Mouse (Mus musculus): Measurements from ENCODE around the gene Wdr91. TPM values are rescaled to one million over a fixed set of nuclear protein-coding genes. Genes with fewer than 3 reads are reported as not detected.
A peak's percentile ranks its signal among the peaks of the same experiment; 100 is the strongest.

Wdr91 gene
- total RNA-seq, 1 experiment from 2014 or later = 35.6 TPM

DNA sequence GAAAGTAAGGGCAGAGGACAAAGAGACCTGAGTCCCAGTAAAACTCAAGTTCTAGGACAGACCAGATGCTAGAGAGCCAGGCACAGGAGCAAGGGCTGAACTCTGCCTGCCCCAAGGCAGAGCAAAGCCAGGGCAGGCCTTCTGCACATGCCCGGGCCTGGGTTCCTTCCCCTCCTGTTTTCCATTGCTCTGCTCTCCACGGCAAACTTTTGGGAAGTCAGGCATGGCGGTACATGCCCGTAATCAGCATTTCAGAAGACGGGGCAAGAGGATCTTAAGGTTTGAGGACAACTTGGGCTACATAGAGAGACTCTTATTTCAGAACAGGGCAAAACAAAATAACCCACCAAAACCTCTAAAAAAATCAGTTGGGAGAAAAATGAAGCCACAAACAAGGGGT is 40.5 kb downstream of the Wdr91 start:
- ATAC-seq (replicated peaks in 1 of 2; ENCODE audit: insufficient read depth in 1 of 2, low FRiP score in 2 of 2, low TSS enrichment in 1 of 2, low read depth in 1 of 2, poor library complexity in 2 of 2, severe bottlenecking in 2 of 2) = no peak

DNA sequence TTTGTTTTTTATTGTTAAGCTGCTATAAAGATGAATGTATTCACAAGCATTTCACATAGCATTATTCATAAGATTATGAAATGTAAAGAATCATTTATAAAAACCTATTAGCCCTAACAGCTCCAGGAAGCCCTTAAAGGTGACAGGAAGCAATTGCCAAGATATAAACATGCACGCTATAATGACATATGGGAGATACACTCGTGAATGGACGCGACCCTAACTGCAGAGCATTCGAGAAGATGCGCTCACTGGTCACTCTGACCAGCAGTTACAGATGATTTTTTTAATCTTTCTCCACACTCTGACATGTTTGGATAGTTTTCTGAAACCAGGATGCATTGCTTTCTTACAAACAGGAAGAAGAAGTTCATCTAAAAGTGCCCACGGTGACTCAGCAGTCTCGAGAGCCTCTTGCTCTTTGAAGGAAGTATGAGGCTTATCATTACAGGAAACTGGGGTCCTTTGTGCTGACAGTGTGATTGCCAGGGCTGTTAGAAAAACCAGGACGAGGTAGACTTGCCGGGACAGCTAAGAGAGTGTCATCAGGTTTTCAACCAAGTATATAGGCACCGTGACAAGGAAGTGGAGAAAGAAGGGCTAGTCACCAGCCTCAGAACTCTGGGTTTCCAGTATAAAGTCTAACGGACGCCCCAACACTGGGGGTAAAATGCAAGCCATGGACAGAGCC is 41.3 kb downstream of the Wdr91 start:
- ATAC-seq (replicated peaks in 1 of 2; ENCODE audit: insufficient read depth in 1 of 2, low FRiP score in 2 of 2, low TSS enrichment in 1 of 2, low read depth in 1 of 2, poor library complexity in 2 of 2, severe bottlenecking in 2 of 2) = peak; percentile 79 to 83

DNA sequence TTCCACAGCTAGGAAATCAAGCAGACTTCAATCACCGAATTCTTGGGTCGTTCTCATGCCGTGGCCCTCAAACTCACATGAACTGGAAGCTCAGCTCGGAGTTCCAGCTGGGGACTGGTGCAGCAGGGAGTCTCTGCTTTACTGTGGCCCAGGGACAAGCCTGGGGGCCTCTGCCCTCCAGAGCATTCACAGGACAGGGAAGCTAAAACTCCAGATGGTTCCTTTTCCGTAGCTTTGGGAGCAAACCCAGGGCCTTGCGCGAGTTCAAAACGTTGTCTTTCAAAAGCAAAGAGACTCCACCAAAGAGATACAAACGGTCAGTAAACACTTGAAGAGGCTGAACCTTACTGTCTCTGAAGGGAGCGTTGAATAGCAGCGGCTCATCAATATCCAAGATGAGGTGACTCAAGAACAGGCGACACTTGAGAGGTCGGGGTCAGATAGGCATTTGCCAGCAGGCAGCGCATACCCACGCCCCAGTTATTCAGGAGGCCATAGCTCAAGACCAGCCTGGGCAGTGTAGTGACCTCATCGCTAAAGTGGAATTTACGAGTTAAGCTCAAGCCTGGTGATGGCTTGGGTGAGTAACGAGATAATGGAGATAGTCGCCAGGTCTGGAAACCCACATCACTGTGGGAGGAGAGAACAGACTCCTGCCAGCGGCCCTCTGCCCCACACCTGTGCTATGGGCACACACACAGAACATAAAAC is 42.0 kb downstream of the Wdr91 start:
- ATAC-seq (replicated peaks in 1 of 2; ENCODE audit: insufficient read depth in 1 of 2, low FRiP score in 2 of 2, low TSS enrichment in 1 of 2, low read depth in 1 of 2, poor library complexity in 2 of 2, severe bottlenecking in 2 of 2) = no peak

DNA sequence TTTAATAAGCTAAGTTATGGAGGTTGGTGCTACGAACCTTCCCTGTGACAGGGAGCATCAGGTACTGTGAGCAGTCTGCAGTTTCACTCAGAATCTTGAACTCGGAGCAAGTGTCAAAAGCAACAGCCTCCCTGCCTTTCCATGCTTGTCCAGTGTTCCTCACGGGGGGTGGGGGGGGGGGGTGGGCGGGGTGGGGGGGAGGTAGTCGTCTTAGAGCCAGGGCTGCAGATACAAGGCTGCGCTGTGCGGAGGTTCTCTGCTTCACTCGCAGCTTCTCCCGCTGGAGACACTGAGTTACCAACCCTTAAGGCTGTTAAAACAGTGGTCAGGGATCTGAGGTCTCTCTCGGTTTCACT is 42.7 kb downstream of the Wdr91 start:
- ATAC-seq (replicated peaks in 1 of 2; ENCODE audit: insufficient read depth in 1 of 2, low FRiP score in 2 of 2, low TSS enrichment in 1 of 2, low read depth in 1 of 2, poor library complexity in 2 of 2, severe bottlenecking in 2 of 2) = no peak

DNA sequence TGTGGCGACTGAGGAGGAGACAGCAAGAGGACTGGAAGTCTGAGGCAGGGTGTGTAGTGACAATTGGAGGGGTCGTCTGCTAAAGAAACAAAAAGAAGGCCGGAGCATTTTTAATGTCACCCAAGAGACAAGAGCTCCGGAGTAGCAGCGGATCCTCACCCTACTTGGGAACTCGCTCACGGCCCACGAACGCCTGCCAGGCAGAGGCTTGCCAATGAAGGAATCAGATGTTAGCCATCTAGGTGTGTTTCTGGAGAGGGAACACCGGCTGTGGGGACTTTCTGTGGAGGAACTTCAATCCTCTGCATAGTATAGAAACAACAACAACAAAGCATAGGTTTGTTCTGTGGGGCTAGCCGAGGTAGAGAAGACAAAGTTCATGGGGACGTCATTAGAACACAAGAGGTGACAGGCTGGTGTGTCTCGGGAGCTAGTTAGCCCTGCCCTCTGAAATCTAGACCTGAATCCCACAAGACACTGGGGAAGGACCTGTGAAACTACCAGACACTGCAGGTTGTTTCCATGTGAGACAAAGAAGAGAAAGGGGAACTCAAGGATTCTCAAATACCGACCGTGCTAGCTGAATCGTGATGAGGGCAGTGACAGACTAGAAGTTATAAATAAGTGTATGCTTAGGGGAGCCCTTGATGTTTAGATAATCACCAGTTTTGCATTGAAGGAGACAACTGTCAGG is 43.2 kb downstream of the Wdr91 start:
- ATAC-seq (replicated peaks in 1 of 2; ENCODE audit: insufficient read depth in 1 of 2, low FRiP score in 2 of 2, low TSS enrichment in 1 of 2, low read depth in 1 of 2, poor library complexity in 2 of 2, severe bottlenecking in 2 of 2) = no peak

DNA sequence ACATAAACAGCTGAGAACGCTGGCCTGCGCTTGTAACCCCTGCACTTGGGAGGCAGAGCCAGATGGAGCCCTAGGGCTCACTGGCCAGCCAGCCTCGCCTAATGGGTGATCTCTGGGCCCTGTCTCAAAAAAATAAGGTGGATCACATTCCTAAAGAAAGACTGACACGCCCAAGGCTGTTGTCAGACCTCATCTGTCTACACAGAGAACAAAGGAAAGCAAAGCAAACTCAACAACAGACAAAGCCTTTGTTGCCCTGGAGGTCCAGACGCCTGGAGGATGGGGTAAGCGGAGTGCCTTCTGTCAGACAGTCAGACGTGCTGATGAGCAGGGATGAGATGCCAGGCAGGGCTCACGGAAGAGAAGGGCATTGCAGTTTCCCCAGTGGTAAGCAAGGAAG is 43.9 kb downstream of the Wdr91 start:
- ATAC-seq (replicated peaks in 1 of 2; ENCODE audit: insufficient read depth in 1 of 2, low FRiP score in 2 of 2, low TSS enrichment in 1 of 2, low read depth in 1 of 2, poor library complexity in 2 of 2, severe bottlenecking in 2 of 2) = no peak

DNA sequence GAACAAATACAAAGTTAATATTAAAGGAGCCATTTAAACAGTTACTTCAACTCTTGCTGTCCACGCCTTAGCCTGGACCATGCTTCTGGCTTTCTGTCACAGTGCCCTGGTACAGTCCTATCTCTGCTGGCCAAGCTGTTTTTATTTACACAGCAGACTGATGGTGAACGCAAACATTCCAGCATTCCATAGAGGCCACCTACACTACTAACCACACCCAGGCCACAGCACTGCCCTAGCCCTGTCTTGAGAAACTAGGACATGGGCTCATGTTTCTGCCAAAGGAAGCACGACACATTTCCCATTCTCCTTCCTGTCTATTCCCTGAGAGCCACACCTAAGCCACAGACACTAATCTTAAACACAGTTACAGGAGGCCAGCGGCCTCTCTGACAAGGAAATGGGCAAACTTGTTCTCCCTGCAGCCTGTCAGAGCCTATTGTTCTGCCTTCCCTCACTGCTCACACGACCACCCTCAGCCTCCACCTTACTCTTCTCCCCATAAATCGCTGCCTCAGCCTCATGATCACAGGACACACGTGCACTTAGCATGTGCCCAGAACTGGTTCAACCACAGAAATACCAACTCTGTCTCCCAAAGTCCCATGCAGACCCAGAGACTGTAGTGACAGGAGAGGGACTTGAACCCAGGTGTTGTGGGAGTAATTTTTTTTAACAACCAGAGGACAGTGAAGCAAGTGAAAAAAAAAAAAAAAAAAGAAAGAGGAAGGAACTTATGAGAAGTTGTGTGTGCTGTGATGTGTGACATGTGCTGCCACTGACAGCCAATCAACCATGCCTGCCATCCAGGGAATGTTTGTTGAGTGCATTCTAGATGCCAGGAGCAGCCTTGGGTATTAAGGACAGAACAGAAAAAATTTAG is 44.7 kb downstream of the Wdr91 start:
- no peak for ATAC-seq (replicated peaks in 1 of 2; ENCODE audit: insufficient read depth in 1 of 2, low FRiP score in 2 of 2, low TSS enrichment in 1 of 2, low read depth in 1 of 2, poor library complexity in 2 of 2, severe bottlenecking in 2 of 2)

DNA sequence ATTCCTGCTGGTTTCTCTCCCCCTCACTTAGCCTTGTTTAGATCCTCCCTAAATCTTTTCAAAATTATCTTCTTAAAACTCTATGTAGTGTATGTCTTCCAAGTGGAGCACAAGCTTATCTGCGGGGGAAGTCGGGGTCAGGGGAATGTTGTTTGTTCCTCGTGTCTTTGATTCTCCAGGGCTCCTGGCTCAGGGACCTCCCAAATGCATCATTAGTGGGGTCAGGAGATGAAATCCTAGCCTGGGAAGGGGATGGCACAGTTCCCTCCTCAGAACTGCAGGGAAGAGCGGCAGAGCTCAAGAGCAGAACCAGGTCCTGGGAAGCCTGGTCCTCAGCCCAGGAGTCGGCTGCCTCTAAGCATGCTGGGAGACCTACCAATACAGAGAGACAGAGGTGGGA is 45.5 kb downstream of the Wdr91 start:
- no peak for ATAC-seq (replicated peaks in 1 of 2; ENCODE audit: insufficient read depth in 1 of 2, low FRiP score in 2 of 2, low TSS enrichment in 1 of 2, low read depth in 1 of 2, poor library complexity in 2 of 2, severe bottlenecking in 2 of 2)

DNA sequence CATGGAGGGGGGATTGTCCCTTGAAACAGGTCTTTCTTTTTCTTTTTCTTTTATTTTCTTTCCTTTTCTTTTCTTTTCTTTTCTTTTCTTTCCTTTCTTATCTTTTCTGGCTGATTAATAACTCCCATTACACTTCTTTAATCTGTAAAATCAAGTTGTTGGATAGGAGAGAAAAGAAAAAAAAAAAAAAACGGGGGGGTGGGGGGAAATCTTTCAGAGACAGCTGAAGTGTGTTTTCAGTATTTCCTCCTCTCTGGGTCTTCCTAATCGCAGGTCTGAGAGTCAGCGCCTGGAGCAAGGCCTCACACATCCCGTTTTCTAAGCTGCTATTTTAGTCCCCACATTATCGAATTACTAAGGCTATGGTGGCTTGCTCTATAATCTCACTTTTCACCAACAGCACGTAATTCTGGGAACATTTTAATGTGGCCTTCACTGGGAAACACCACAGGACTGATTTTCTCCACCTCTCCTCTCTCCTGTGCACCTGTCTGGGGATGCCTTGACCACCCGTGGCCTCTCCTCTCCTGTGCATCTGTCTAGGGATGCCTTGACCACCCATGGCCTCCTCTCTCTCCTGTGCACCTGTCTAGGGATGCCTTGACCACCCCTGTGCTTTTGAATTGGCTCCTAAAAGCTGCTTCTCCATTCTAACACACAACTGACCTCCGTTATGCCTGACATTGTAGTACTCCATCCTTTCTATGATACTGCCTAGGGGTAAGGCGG is 46.7 kb downstream of the Wdr91 start:
- ATAC-seq (replicated peaks in 1 of 2; ENCODE audit: insufficient read depth in 1 of 2, low FRiP score in 2 of 2, low TSS enrichment in 1 of 2, low read depth in 1 of 2, poor library complexity in 2 of 2, severe bottlenecking in 2 of 2) = no peak

DNA sequence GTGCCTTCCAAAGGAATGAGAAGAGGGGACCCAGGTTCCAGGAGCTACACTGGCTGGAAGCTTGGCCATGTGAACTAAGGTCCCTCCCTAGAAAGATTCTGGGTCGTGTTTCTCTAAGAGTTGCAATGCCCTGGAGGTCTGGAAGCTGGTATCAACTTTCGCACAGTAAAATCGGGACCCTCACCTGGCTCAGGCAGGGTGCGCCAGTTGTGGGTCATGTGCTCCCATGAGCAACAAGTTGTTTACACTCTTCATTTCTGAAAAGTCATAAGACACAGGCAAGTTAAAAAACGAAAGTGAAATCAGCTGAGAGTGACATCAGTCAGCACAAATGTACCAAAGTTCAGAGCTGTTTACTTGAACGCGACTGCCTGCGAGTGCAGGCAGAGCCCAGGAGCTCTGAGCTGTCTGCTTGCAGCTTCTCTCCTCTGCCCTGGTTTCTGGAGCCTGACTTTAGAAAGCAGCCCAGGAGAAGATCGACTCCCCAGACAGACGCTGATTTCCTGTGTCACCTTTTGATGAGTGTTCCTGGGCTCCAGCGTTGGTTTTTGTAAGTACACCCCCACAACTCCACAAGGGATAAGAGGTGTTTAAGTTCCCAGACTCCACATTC is 47.8 kb downstream of the Wdr91 start, which contains the start of gene Tmem140:
Tmem140 (plus strand) TSS at position 356 of the 613 bp plus-strand sequence.
- ATAC-seq (replicated peaks in 1 of 2; ENCODE audit: insufficient read depth in 1 of 2, low FRiP score in 2 of 2, low TSS enrichment in 1 of 2, low read depth in 1 of 2, poor library complexity in 2 of 2, severe bottlenecking in 2 of 2) = peak; percentile 57 to 71

DNA sequence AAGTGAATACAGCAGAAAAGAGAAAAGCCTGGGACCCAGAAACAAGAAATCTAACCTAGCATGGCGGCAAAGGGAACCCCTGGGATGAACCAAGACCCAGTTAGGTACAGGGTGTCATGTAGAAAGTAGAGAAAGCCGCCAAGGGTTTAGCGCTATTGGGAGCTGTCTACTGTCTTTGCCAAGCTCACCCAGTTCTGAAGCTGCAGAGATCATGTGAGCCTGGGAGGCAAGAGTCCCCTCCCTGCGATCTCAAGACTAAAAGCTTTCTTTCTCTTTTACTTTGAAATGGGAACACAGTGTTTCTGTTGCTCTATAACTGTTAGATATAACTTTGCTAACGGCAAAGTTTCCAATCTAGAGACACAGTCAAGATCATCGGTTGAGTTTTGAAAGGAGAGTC is 48.3 kb downstream of the Wdr91 start:
- peak; percentile 56 to 65; a peak in 3 of 4 replicates for ATAC-seq (replicated peaks in 1 of 2; ENCODE audit: insufficient read depth in 1 of 2, low FRiP score in 2 of 2, low TSS enrichment in 1 of 2, low read depth in 1 of 2, poor library complexity in 2 of 2, severe bottlenecking in 2 of 2)

DNA sequence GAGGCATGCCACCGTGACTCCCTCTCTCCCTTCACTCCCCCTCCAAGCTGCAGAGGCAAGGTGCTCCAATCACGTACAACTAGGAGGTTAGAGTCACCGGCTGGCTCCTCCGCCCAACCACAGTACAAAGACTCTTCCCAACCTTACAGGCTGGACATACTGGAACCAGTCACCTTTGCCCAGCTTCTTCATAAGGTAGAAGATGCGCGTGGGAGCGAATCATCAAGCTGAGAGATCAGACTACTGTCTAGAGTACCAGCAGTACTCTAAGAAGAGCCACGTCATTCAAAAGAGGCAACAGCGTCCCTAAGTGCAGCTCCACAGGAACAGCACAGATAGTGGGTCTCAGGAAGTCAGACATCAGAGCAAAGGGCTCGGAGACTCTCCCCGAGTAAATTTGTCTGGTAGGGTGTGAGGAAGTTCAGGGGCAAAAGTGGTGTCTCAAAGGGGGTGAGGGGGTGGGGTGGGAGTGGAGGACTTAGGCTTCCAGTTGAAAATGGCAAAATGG is 49.1 kb downstream of the Wdr91 start:
- no peak for ATAC-seq (replicated peaks in 1 of 2; ENCODE audit: insufficient read depth in 1 of 2, low FRiP score in 2 of 2, low TSS enrichment in 1 of 2, low read depth in 1 of 2, poor library complexity in 2 of 2, severe bottlenecking in 2 of 2)

DNA sequence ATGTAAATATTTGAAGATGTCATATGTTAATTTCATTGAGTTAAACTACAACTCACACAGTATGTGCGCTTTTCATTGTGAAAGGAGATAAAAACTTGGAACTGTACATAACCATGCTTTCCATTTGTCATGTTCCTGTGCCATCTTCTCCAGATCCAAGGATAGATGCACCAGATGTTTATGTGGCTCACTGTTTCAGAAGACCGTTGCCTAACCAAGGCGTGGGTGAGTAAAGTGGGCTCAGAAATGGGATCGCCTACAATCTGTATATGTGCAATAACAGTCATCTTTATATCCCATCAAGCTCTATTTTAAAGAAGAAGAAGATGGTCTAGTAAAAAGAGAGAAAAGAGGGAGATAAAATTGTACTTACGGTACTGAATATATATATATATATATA is 78.3 kb downstream of the Wdr91 start:
- ATAC-seq (replicated peaks in 1 of 2; ENCODE audit: insufficient read depth in 1 of 2, low FRiP score in 2 of 2, low TSS enrichment in 1 of 2, low read depth in 1 of 2, poor library complexity in 2 of 2, severe bottlenecking in 2 of 2) = no peak
